Mouse (Mus musculus) neural tube, embryonic 10.5 days (tissue): Measurements from ENCODE around the gene Btbd9.

Source experiments
- DNase-seq: peaks from one replicate; pipeline ENCODE4 v3.0.0-alpha.2; 2017; ENCODE audit warnings: low spot score; ENCODE audit errors: extremely low spot score

The Btbd9 gene

GRCm38 (mm10) chr17:30343701-30344473, 232.4 kb downstream of the Btbd9 start:
- DNase-seq = no peak

DNA sequence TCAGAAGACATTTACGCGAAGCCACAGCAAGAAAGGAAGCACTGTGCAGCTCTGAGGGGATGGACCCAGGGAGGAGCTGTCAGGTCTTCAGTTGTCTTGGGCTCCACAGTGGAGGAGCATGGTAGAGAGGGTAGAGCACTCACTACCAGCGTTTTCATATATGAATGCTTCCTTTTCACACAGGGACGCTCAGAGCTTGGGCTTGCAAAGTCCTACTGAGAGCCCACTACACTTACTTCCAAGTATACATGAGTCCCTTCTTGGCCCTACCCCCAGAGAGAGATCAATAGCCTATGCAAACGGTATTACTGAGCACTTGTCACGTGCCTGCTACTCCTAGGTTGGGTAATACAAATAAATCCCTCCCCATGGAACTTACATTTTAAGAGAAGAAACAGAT, 234.7 kb downstream of the Btbd9 start:
- DNase-seq = no peak

GRCm38 (mm10) chr17:30340495-30341126, 235.7 kb downstream of the Btbd9 start:
- DNase-seq = no peak

DNA sequence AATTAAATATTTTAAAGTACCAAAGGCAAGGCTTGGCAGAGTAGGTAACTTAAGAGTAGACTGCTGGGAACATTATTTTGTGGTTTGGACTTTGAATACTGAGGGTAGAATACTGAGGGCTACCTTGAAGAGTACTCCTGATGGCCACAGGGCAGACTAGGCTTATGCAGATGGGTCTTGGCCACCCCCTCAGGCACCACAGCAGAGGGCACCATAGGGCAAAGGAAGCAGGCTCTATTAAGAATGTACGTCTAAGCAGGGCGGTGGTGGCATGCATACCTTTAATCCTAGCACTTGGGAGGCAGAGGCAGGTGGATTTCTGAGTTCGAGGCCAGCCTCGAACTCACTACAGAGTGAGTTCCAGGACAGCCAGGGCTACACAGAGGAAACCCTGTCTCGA, 237.0 kb downstream of the Btbd9 start:
- DNase-seq = no peak

DNA sequence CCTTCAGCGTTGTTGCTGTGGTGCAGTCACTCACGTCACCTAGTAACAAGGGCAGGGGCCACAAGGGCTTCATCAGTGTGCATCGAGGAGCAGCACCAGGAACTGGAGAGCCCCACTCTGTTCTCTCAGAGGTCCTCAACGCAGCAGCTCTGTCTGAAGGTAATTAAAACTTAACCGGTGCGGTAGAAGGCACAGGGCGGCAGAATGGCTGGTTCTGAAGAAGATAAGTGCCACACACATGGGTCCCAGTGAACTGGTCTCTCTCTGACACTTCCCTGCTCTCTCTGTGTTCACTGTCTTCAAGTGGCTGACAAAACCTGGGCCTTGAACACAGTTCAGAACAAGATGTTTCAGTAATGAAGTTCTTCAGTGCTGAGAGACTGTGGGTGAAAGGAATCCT, 239.5 kb downstream of the Btbd9 start:
- no peak for DNase-seq

GRCm38 (mm10) chr17:30336280-30336679, 240.0 kb downstream of the Btbd9 start:
- DNase-seq = no peak

DNA sequence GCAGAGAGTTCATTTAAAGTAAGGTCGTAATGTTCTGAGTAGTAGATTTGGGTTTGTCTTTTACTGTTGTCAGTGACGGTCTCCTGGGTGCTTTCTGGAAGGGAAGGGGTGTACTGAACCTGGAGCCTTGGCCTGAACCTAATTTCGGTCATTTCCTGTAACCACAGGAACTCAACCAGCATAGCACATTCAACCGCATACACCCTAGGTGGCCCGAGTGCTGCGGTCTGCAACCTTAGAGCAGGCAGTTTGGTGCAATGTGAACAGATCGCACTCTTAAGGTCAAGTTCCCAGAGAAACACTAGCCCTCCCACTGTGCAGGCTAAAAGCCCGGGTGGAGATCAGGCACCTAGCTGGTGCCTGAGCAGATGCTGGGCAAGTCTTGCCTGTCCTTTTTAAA, 240.5 kb downstream of the Btbd9 start:
- DNase-seq = no peak

DNA sequence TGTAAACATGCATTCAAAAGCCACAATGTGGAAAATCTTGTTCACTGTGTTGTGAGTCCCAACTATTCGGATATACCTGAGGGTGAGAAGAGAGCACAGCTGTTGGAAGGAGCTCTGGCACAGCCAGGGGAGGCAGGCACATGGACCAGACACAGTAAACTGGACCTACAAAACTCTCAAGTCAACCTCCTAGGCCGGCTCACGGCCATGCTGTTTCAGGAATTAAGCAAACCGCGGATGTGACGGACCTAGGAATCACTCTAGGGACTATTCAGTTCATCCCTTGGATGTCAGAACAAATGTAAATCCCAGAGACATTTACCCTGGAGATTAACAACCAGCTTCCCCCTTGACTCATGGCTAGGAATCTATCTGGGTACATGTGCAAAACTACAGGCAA, 242.0 kb downstream of the Btbd9 start:
- DNase-seq = no peak

DNA sequence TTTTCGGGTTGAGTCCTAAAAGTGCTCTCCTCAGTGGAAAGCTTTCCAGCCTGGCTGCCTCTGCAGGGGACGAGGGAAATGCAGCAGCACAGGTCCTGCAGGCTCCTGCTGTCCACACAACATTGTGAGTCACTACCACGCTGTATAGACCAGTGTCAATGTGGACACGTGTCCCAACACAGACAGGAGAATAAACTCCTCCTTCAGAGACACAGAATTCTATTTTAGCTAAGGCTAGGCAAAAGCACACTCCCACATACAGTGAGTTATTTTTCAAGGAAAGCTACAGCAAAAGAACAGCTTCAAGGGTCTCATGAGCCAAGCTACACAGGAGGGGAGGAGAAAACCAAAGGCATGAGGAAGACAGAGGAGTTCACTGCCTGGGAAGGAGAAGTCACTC, 243.2 kb downstream of the Btbd9 start:
- DNase-seq = no peak

GRCm38 (mm10) chr17:30331380-30331779, 244.9 kb downstream of the Btbd9 start:
- DNase-seq = no peak

DNA sequence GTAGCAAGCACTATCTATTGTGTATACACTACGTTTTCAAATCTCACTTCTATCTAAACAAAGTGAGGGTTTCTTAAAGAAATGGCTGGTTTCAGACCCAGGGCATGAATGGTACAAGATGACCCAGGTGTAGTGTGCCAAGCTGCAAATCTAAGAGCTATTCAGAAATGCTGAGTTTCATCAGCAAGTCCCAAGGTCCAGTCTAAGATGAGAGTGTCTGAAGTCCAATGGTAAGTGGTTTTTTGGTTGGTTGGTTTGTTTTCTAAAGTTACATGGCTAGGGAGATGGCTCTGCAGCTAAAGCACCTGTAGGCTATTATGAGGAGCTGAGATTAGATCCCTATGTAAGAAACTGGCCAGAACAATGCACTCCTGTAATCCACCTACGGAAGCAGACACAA, 246.8 kb downstream of the Btbd9 start:
- DNase-seq = no peak

DNA sequence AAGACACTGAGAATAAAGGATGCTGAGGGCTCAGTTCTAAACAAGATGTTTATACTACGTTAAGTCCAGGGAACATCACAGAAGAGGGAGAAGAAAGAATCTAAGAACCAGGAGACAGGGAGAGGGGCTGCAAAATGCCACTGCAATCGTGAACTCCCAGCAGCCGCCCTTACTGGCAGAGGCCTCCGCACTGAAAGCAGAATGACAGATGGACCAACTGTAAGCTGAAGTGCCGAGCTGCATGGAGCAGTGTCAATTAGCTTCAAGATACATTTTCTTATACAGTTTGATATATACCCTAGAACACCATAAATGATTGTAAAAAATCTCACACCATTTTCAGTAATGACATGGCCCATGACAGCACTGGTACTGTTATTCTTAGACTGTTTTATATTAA, 247.4 kb downstream of the Btbd9 start:
- DNase-seq = no peak

GRCm38 (mm10) chr17:30326906-30327305, 249.4 kb downstream of the Btbd9 start:
- DNase-seq = no peak

GRCm38 (mm10) chr17:30320301-30320700, 256.0 kb downstream of the Btbd9 start:
- DNase-seq = no peak

GRCm38 (mm10) chr17:30312688-30313087, 263.6 kb downstream of the Btbd9 start:
- no peak for DNase-seq

- DNase-seq = no peak
Measured at GRCm38 (mm10) chr17:30309627-30310026, 266.7 kb downstream of the Btbd9 start.

GRCm38 (mm10) chr17:30308889-30309288, 267.4 kb downstream of the Btbd9 start:
- no peak for DNase-seq

DNA sequence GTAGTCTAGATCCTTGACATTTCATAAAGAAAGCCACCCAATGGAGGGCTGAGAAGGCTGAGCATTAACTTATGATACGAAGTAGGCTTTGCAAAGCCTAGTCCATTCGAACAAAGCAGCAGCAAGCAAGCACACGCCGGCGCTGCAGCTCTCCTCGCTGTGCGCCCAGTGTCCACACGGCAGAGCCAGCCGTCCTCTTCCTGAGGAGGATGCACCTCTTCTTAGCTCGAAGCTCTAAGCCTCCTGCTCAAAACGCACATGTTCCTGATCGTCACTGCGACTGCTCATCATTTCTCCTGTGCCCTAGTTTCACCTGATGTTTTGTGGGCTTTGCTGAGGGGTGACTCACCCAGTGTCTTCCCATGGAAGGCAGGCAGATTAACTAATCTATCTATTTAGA, 268.0 kb downstream of the Btbd9 start:
- DNase-seq = no peak

- no peak for DNase-seq
Measured at GRCm38 (mm10) chr17:30307168-30307567, 269.1 kb downstream of the Btbd9 start.

DNA sequence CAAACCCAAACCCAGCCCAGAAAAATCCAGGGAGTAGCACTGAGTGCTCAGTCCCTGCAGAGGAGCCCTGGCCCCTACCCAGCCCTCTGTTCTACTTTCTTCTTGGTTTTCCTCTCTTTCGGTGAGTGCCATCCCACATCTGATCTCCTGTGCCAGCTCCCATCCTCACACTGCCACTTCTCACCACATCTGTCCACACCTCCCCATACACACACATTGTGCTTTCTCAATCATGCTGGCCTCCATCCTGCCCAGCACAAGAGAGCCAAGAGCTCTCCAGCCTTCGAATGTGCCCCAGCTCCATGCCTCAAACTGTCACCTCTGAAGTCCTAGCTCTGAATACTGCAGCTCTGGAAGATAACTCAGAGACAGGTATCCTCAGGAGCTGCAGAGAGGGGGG, 271.5 kb downstream of the Btbd9 start:
- no peak for DNase-seq

- DNase-seq = no peak
Measured at GRCm38 (mm10) chr17:30301338-30301737, 274.9 kb downstream of the Btbd9 start.

- DNase-seq = no peak
Measured at GRCm38 (mm10) chr17:30297432-30297831, 278.9 kb downstream of the Btbd9 start.

DNA sequence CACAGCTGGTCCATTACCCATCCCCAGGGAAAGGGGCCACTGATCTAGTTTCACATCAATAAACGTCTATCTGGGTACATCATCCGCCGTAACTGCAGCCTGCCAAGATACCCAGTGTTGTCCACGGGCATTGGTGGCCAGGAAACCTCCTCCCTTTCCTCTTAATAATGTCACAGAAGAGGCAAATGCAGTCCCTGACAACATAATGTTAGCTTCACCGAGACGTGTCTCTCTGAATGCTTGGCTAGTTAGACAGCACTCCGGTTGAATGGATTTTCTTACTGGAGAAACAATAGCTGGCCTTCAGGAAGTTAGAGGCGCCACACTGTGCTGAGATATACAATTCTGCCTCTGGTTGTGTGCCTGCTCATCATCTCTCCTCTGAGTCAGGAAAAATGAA, 280.2 kb downstream of the Btbd9 start:
- no peak for DNase-seq
